In the genomic region with DNA sequence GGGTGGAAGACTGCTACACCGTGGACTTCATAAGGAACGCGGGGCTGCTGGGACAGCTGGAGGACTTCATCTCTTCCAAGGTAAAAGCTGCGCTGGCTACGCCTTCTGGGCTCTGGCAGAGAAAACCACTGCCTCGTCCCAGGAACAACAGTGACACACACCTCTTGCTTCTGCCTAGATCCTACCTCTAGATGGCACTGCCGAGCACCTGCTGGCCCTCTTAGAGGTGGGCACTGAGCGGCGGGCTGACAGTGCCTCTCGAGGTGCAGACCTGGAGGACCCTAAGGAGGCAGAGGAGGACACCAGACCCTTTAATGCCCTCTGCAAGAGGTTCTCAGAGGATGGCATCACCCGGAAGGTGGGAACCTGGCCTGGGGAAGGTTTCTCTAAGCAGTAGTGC, we compare ENCODE assay signal across 8 mouse cellular contexts. TPM values are rescaled to one million over a fixed set of nuclear protein-coding genes. Genes with fewer than 3 reads are reported as not detected.
DNase-seq lines count a peak whose midpoint lies in the region; ATAC-seq and TF ChIP-seq lines count a peak whose summit lies in the region.

No protein-coding gene starts in this region.

- no peaks in the 10 kb centered on the region for H3K27me3 ChIP-seq in cerebellum, adult 2 months (ENCODE audit: control insufficient read depth, insufficient read depth, low read length)
- H3K27me3 ChIP-seq in forebrain, embryonic 12.5 days: peaks cover 19% of the 10 kb centered on the region
- H3K27me3 ChIP-seq in kidney, embryonic 16.5 days (ENCODE audit: insufficient read depth, low read length): no peaks in the 10 kb centered on the region
- H3K27me3 ChIP-seq in midbrain, embryonic 11.5 days (ENCODE audit: control insufficient read depth, insufficient read depth, low read length): no peaks in the 10 kb centered on the region

- no peak overlapping the region for H3K27ac ChIP-seq in cerebellum, adult 2 months (ENCODE audit: insufficient read depth, low read length)
- H3K27ac ChIP-seq in forebrain, embryonic 12.5 days: no peak overlapping the region
- H3K27ac ChIP-seq in kidney, embryonic 16.5 days (ENCODE audit: low read length): no peak overlapping the region
- H3K27ac ChIP-seq in midbrain, embryonic 11.5 days (ENCODE audit: low read depth, low read length): no peak overlapping the region

- no peaks in the 10 kb centered on the region for H3K9me3 ChIP-seq in forebrain, embryonic 12.5 days
- H3K9me3 ChIP-seq in kidney, embryonic 16.5 days (ENCODE audit: low read length): no peaks in the 10 kb centered on the region
- no peaks in the 10 kb centered on the region for H3K9me3 ChIP-seq in midbrain, embryonic 11.5 days (ENCODE audit: control insufficient read depth, low read length)

- DNase-seq in cerebellum, adult 2 months: no peak
- peak; percentile 22 to 53 for DNase-seq in spleen, postnatal 10 days (ENCODE audit: low spot score in 2 of 2)
- no peak for DNase-seq in spleen, postnatal 4 days (ENCODE audit: low spot score in 2 of 2)
- DNase-seq in midbrain, embryonic 11.5 days (ENCODE audit: low spot score, missing footprints): peak; percentile 92
- DNase-seq in thymus, postnatal 25 days: peak; percentile 56

- H3K36me3 ChIP-seq in forebrain, embryonic 12.5 days (replicated peaks): no peaks in the 10 kb centered on the region
- no peaks in the 10 kb centered on the region for H3K36me3 ChIP-seq in kidney, embryonic 16.5 days (ENCODE audit: insufficient read depth, low read length)
- H3K36me3 ChIP-seq in midbrain, embryonic 11.5 days (ENCODE audit: control insufficient read depth, insufficient read depth, low read length): no peaks in the 10 kb centered on the region

- TF ChIP-seq POLR2A in cerebellum, adult 2 months (IDR thresholded peaks at IDR 0.05; ENCODE audit: borderline replicate concordance, insufficient read depth, low read length): no peak

- no peak overlapping the region; the same call in 1 of the 2 replicates for H3K9ac ChIP-seq in forebrain, embryonic 12.5 days
- H3K9ac ChIP-seq in kidney, embryonic 16.5 days (replicated peaks; ENCODE audit: low read length): no peak overlapping the region
- H3K9ac ChIP-seq in midbrain, embryonic 11.5 days (ENCODE audit: low read length): no peak overlapping the region

- peak; percentile 59; the same call in 1 of the 2 replicates for TF ChIP-seq CTCF in cerebellum, adult 2 months (IDR thresholded peaks at IDR 0.05; ENCODE audit: borderline replicate concordance, insufficient read depth, low read depth, low read length)

- no peak overlapping the region for H3K4me3 ChIP-seq in cerebellum, adult 2 months (replicated peaks; ENCODE audit: insufficient read depth, low read depth, low read length)
- H3K4me3 ChIP-seq in forebrain, embryonic 12.5 days (replicated peaks): no peak overlapping the region
- no peak overlapping the region for H3K4me3 ChIP-seq in kidney, embryonic 16.5 days (ENCODE audit: low read length)
- H3K4me3 ChIP-seq in midbrain, embryonic 11.5 days (ENCODE audit: low read depth, low read length): no peak overlapping the region

- 21% methylated on average over 11 of the region's 11 CpGs for WGBS in cerebellum, adult 2 months
- WGBS in forebrain, embryonic 12.5 days: 10% methylated on average over 11 of the region's 11 CpGs
- WGBS in kidney, embryonic 16.5 days: 21% methylated on average over 11 of the region's 11 CpGs
- 12% methylated on average over 11 of the region's 11 CpGs for WGBS in midbrain, embryonic 11.5 days

- H3K4me2 ChIP-seq in forebrain, embryonic 12.5 days: no peak overlapping the region
- H3K4me2 ChIP-seq in kidney, embryonic 16.5 days (replicated peaks; ENCODE audit: low read depth, low read length): no peak overlapping the region
- no peak overlapping the region for H3K4me2 ChIP-seq in midbrain, embryonic 11.5 days

- ATAC-seq in cerebellum, adult (ENCODE audit: insufficient number of reproducible peaks, low FRiP score, low TSS enrichment): no peak
- peak; percentile 64; the same call in 1 of the 2 replicates for ATAC-seq in forebrain, embryonic 12.5 days (ENCODE audit: low FRiP score)
- 0 out of 2 replicates have a peak, but pooled peaks have one; percentile 53 for ATAC-seq in kidney, embryonic 16.5 days (ENCODE audit: low FRiP score, low TSS enrichment)
- ATAC-seq in midbrain, embryonic 11.5 days (ENCODE audit: low FRiP score): peak; percentile 73; the same call in 1 of the 2 replicates

- H3K4me1 ChIP-seq in cerebellum, adult 2 months (ENCODE audit: control insufficient read depth, insufficient read depth, low read length): no peaks in the 10 kb centered on the region
- H3K4me1 ChIP-seq in forebrain, embryonic 12.5 days: peaks cover 6% of the 10 kb centered on the region; the same call in 1 of the 2 replicates
- H3K4me1 ChIP-seq in kidney, embryonic 16.5 days (ENCODE audit: insufficient read depth, low read length): no peaks in the 10 kb centered on the region
- H3K4me1 ChIP-seq in midbrain, embryonic 11.5 days (ENCODE audit: control insufficient read depth, insufficient read depth, low read length): no peaks in the 10 kb centered on the region

RNA-seq across cellular contexts. Expression of a gene that starts 12.9 kb away (rescaled TPM):
- 0.16 TPM in 1 of 2 replicates, not detected in the other for polyA plus RNA-seq in cerebellum, adult 2 months (2012; rRNA removed)
- polyA plus RNA-seq in forebrain, embryonic 12.5 days (2016; fragmentation: Nextera tagmentation; extraction: Ambion mirVana): not detected in 2 replicates
- 0.21 TPM in 1 of 2 replicates, not detected in the other for polyA plus RNA-seq in kidney, embryonic 16.5 days (2015; fragmentation: Nextera tagmentation; extraction: Ambion mirVana)
- not detected in 2 replicates for polyA plus RNA-seq in midbrain, embryonic 11.5 days (2014; fragmentation: Nextera tagmentation; extraction: Ambion mirVana)

RNA-seq across cellular contexts. Expression of a gene that starts 36.2 kb away (rescaled TPM):
- polyA plus RNA-seq in cerebellum, adult 2 months (2012; rRNA removed): 139 and 160 TPM in 2 replicates
- polyA plus RNA-seq in forebrain, embryonic 12.5 days (2016; fragmentation: Nextera tagmentation; extraction: Ambion mirVana): 1.2 and 1.3 TPM in 2 replicates
- 0.12 and 0.22 TPM in 2 replicates for polyA plus RNA-seq in kidney, embryonic 16.5 days (2015; fragmentation: Nextera tagmentation; extraction: Ambion mirVana)
- polyA plus RNA-seq in midbrain, embryonic 11.5 days (2014; fragmentation: Nextera tagmentation; extraction: Ambion mirVana): 0.55 and 0.79 TPM in 2 replicates

RNA-seq across cellular contexts. Expression of a gene that starts 47.8 kb away (rescaled TPM):
- 0.21 and 0.39 TPM in 2 replicates for polyA plus RNA-seq in cerebellum, adult 2 months (2012; rRNA removed)
- 0.64 and 0.74 TPM in 2 replicates for polyA plus RNA-seq in forebrain, embryonic 12.5 days (2016; fragmentation: Nextera tagmentation; extraction: Ambion mirVana)
- polyA plus RNA-seq in kidney, embryonic 16.5 days (2015; fragmentation: Nextera tagmentation; extraction: Ambion mirVana): 0.71 and 0.94 TPM in 2 replicates
- 0.34 and 1.2 TPM in 2 replicates for polyA plus RNA-seq in midbrain, embryonic 11.5 days (2014; fragmentation: Nextera tagmentation; extraction: Ambion mirVana)

Comparison
In these comparisons a context has a peak if more than half of its experiments do, and no peak if none do; other contexts are left out.
1. DNase-seq: peak in spleen, postnatal 10 days (2 of 2), midbrain, embryonic 11.5 days (single experiment) and thymus, postnatal 25 days (single experiment); none in cerebellum, adult 2 months (0 of 2) and spleen, postnatal 4 days (0 of 2).
2. RNA of a gene that starts 36.2 kb away (polyA plus RNA-seq): 139 to 160 TPM in cerebellum, adult 2 months; 1.2 to 1.3 TPM in forebrain, embryonic 12.5 days, 0.55 to 0.79 TPM in midbrain, embryonic 11.5 days and 0.12 to 0.22 TPM in kidney, embryonic 16.5 days; every median in the first group is over 10 times any median in the second.